Mouse (Mus musculus): ENCODE measurements around the gene Hexb. TPM values are rescaled to one million over a fixed set of nuclear protein-coding genes. Genes with fewer than 3 reads are reported as not detected.
"Not testable (repeated sequence)": the region's sequence is repeated elsewhere in the genome, so short reads cannot be mapped to it uniquely, and the experiment has no call there.

Gene Hexb
- polyA plus RNA-seq, 1 experiment from 2014 or later, result 45.2 TPM

DNA sequence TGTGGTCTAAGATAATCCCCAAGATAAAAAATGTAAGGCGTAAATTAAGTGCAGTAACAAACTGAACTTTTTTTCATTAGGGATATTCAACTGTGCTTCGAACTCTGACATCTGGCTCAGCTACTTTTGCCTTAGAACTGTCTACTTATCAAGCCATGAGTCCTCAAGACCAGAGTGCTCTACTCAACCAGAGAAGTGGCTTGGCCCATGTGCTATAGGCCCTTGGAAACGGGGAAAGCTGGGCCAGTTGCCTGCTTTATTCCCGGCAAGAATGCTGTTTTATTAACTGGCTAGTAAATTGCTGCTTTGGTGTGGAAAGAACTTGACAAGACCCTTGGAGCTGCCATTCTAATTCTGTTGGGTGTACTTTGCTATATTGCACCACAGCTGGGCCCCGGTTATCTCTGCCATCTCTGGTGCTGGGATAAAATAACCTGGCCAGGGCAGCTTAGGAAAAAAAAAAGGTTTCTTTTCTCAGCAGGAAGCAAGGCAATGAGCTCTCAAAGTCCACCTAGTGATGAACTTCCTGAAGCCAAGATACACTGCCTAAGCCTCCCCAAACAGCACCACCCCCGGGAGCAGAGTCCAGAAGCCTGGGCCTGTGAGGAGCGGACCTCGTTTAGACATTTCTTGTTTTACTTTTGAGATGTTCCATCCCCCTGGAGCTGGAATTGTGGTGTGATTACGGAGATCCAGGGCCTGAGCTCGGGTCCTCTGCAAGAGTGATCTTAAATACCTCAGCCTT lies 22.5 kb downstream of the Hexb start:
- Histone ChIP-seq H3K4me2 (no peak overlapping the region), H3K4me3 (no peak overlapping the region), H3K36me3 (peaks cover 58% of the 10 kb centered on the region), H3K9ac (no peak overlapping the region), H3K27ac (replicated peaks) (no peak overlapping the region), H3K27me3 (no peaks in the 10 kb centered on the region), H3K9me3 (no peaks in the 10 kb centered on the region), H3K4me1 (replicated peaks) (no peaks in the 10 kb centered on the region)
- 91% methylated on average over 10 of the region's 10 CpGs for WGBS
- no peak for ATAC-seq (ENCODE audit: low FRiP score, low read depth)

DNA sequence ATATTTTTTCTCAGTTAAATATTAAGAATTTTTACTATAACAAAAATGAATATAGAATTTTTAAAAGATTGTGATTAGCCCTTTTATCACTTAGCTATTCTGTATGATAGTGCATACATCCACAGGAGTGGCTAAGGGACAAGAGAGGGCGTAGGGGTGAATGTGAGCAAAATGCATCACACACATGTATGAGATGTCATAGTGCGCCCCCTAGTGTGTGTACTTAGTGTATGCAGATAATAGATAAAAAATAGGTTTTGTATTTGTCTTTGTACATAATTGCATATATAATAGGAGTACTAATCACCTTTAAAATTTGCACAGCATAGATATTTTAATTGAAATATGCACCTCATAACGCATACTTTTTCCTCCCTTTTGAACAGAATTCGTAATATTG lies 52.3 kb downstream of the Hexb start:
- Histone ChIP-seq H3K4me2 (no peak overlapping the region), H3K9ac (no peak overlapping the region), H3K4me1 (replicated peaks) (no peaks in the 10 kb centered on the region), H3K9me3 (no peaks in the 10 kb centered on the region), H3K4me3 (no peak overlapping the region), H3K27me3 (no peaks in the 10 kb centered on the region), H3K27ac (replicated peaks) (no peak overlapping the region), H3K36me3 (peaks cover 50% of the 10 kb centered on the region)
- ATAC-seq (ENCODE audit: low FRiP score, low read depth), result no peak
- WGBS, result 59% methylated on average over 4 of the region's 4 CpGs

DNA sequence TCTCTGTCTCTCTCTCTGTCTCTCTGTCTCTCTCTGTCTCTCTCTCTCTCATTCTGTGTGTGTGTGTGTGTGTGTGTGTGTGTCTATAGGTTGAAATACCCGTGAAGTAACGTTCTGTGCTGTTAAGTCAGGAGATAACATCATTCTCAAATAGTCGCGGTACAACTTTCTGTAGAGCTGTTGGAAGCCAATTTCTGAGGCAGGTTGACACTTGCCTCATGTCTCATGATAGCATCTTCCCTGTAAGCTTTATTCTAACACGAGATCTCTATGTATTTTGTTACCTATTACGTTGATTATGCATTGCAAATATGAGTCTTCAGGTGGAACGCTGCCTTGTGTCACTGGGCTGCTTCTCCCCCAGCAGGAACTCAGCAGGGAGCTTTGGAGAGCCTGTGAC lies 55.8 kb downstream of the Hexb start:
- H3K4me1 ChIP-seq (replicated peaks), result peaks cover 10% of the 10 kb centered on the region
- no peak overlapping the region for H3K4me2 ChIP-seq
- H3K9me3 ChIP-seq, result no peaks in the 10 kb centered on the region
- H3K9ac ChIP-seq, result no peak overlapping the region
- no peak overlapping the region for H3K4me3 ChIP-seq
- H3K36me3 ChIP-seq, result peaks cover 27% of the 10 kb centered on the region
- no peaks in the 10 kb centered on the region for H3K27me3 ChIP-seq
- no peak for ATAC-seq (ENCODE audit: low FRiP score, low read depth)
- H3K27ac ChIP-seq (replicated peaks), result no peak overlapping the region
- 86% methylated on average over 7 of the region's 7 CpGs for WGBS

DNA sequence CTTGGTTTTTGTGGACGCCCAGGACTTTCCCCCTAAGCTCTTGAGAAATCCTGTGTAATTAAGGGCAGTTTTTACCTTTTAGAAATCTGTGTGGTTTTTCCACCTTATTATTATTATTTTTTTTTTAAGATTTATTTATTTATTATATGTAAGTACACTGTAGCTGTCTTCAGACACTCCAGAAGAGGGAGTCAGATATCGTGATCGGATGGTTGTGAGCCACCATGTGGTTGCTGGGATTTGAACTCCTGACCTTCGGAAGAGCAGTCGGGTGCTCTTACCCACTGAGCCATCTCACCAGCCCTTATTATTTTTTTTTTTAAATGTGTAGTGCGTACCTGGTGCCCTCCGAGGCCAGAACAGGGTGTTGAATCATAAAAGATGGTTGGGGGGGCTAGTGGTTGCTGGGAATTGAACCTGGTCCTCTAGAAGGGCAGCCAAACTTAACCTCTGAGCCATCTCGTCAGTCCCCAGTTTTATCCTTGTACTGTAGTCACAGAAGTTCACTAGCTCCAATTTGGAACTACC lies 59.7 kb downstream of the Hexb start:
- peak overlapping the region; percentile 59 for H3K4me2 ChIP-seq
- ATAC-seq (ENCODE audit: low FRiP score, low read depth), result not testable (repeated sequence)
- WGBS, result 31% methylated on average over 8 of the region's 8 CpGs

DNA sequence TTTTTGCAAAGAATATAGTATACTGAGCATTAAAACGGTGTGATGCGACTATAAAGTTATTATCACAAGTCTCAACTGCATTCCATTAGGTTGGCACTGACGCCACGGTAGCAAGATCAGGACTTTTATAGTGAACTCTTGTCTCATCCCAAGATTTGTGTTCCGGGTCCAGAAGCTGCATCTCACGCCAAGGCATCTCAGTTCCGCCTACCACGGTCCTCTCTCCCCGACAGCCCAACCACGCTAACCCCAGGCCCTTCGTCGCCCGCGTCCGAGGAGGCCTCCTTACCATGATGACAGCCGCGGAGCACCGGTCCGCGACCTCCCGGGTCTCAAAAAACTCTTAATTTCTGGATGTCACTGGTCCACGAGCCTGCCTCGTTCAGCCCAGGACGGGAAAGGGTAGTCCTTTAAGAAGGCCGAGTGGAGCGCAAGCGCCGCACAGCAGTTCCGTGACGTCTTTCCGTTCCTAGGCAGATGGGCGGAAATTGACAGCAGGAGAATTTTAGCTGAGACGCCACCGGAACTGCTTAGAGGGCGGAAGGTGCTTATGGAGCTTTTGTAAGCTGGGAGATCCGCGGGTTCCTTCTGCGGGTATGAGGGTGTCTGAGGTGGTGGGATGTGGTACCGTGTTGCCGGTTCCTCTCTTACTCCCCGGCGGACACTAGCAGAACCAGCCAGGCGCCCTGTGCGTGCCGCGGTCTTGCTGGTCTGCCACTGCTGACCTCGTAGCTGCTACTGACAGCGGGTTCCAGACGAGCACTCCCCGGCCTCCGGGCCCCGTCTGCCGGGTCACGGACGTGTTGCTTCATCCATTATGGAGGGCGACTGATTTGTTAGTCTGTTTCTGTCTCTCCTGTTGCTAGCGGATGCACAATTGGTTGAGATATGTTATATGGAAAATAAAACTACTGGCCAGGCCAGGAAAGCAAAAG lies 60.4 kb downstream of the Hexb start, which contains the start of the genes Gfm2 and Nsa2:
Gfm2 (plus strand) TSS at position 472 of the 935 bp plus-strand sequence.
Nsa2 (minus strand) TSS at position 472 of the 935 bp plus-strand sequence.
- H3K9me3 ChIP-seq, result no peaks in the 10 kb centered on the region
- peak; percentile 99 for ATAC-seq (ENCODE audit: low FRiP score, low read depth)
- peak within 1 kb of the TSS; percentile 98 for H3K9ac ChIP-seq
- H3K4me2 ChIP-seq, result peak within 1 kb of the TSS; percentile 81
- H3K27ac ChIP-seq (replicated peaks), result peak within 1 kb of the TSS; percentile 95
- H3K4me1 ChIP-seq (replicated peaks), result peaks cover 18% of the 10 kb centered on the region
- H3K27me3 ChIP-seq, result no peaks in the 10 kb centered on the region
- H3K36me3 ChIP-seq, result peaks cover 17% of the 10 kb centered on the region
- WGBS, result under 1% methylated on average over 57 of the region's 57 CpGs
- H3K4me3 ChIP-seq, result peak within 1 kb of the TSS; percentile 99

More for the DNA sequence above, 59.7 kb downstream of the Hexb start:
- Histone ChIP-seq H3K4me1 (replicated peaks) (peaks cover 18% of the 10 kb centered on the region), H3K4me3 (peak overlapping the region; percentile 99), H3K27ac (replicated peaks) (peak overlapping the region; percentile 95), H3K36me3 (peaks cover 20% of the 10 kb centered on the region), H3K9ac (peak overlapping the region; percentile 98)
- not testable (repeated sequence) for H3K9me3 ChIP-seq, H3K27me3 ChIP-seq

DNA sequence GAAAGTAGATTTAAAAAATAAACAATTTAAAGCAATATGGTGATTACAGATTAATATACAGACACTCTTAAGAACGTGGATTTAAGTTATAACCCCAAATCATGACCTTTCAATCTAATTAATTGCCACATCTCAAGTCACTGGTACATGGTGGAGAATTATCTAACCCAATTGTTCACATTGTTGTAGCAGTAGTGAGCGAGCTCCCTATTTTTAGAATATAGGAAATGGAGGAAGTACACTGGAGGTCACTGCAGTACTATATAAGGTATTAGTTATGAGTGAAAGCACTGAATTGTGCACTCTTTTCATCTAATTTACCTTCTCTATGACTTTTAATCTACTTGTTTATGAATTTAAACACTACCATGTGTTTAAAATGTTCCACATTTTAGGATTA lies 67.7 kb downstream of the Hexb start:
- ATAC-seq (ENCODE audit: low FRiP score, low read depth); H3K9ac ChIP-seq; H3K9me3 ChIP-seq; H3K4me1 ChIP-seq (replicated peaks); H3K4me3 ChIP-seq; H3K4me2 ChIP-seq; H3K27ac ChIP-seq (replicated peaks); H3K27me3 ChIP-seq: not testable (repeated sequence)
- H3K36me3 ChIP-seq, result peaks cover 31% of the 10 kb centered on the region
- no CpG with 5 or more reads among the region's 2 CpGs for WGBS

DNA sequence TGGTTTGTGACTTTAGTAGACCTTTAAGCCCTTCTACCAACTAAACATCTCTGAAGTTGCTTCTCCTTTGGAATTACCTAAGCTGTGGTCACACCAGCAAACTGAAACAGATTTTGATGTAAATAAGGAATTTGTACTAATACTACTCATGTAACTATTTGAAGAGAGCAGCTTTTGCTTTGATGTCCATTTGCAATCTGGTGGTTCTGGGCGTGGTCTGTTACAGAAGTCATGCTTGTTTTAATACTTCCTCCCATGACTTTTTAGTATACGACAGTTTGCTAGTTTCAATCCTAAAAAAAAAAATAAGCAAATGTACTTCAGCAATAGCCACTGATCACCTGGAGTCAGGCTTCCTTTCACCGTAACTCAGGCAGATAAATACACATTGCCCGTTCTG lies 68.5 kb downstream of the Hexb start:
- 92% methylated on average over 4 of the region's 4 CpGs for WGBS
- not testable (repeated sequence) for H3K4me3 ChIP-seq; H3K9ac ChIP-seq; H3K9me3 ChIP-seq; H3K4me2 ChIP-seq; H3K4me1 ChIP-seq (replicated peaks); H3K27me3 ChIP-seq; H3K27ac ChIP-seq (replicated peaks); ATAC-seq (ENCODE audit: low FRiP score, low read depth)
- peaks cover 34% of the 10 kb centered on the region for H3K36me3 ChIP-seq

Other genes with a start within 250 kb of the Hexb start
- not detected in 2 replicates for gene 1700029F12Rik, start 164.0 kb downstream of the Hexb start, polyA plus RNA-seq (2015; fragmentation: Nextera tagmentation; extraction: Ambion mirVana)
- gene Fam169a, start 131.1 kb downstream of the Hexb start, polyA plus RNA-seq (2015; fragmentation: Nextera tagmentation; extraction: Ambion mirVana), result 27.9 and 28.4 TPM in 2 replicates
- gene Gm6169, start 99.1 kb downstream of the Hexb start, polyA plus RNA-seq (2015; fragmentation: Nextera tagmentation; extraction: Ambion mirVana), result 0.30 and 0.32 TPM in 2 replicates
- 31.8 and 34.4 TPM in 2 replicates for gene Gfm2, start 60.4 kb downstream of the Hexb start, polyA plus RNA-seq (2015; fragmentation: Nextera tagmentation; extraction: Ambion mirVana)
- gene Nsa2, start 60.4 kb downstream of the Hexb start, polyA plus RNA-seq (2015; fragmentation: Nextera tagmentation; extraction: Ambion mirVana), result 35.0 and 36.0 TPM in 2 replicates
- gene Enc1, start 42.7 kb upstream of the Hexb start, polyA plus RNA-seq (2015; fragmentation: Nextera tagmentation; extraction: Ambion mirVana), result 57.3 and 59.7 TPM in 2 replicates